8 mouse cellular contexts compared by ENCODE assay signal in the genomic region with DNA sequence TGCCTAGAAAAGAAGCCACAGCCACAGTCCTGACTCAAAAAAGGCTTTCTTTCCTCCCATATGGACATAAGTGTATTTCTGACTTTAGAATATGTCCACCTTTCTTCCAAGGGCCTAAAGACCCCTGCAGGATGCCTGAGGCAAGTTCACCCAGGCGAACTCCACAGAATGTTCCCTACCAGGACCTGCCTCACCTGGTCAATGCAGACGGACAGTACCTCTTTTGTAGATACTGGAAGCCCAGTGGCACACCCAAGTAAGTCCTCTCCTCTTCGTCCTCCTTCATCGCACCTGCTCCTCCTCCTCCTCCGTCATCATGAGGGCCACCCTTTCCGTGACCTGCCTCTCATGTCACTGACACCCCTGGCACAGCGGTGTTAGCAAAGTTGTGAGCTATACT. TPM values are rescaled to one million over a fixed set of nuclear protein-coding genes. Genes with fewer than 3 reads are reported as not detected.
A peak's percentile ranks its signal among the peaks of the same experiment; 100 is the strongest.
DNase-seq lines count a peak whose midpoint lies in the region; ATAC-seq lines count a peak whose summit lies in the region.

No protein-coding gene starts in this region.

- peak overlapping the region; percentile 92 for H3K4me2 ChIP-seq in neural tube, embryonic 13.5 days

- peaks cover 37% of the 10 kb centered on the region for H3K4me1 ChIP-seq in neural tube, embryonic 13.5 days (replicated peaks)

- no peak overlapping the region for H3K27ac ChIP-seq in neural tube, embryonic 13.5 days (replicated peaks)

- peak; percentile 29 for DNase-seq in embryo, embryonic 10 days (ENCODE audit: low spot score)
- DNase-seq in embryo, embryonic 9.5 days (ENCODE audit: extremely low spot score), result no peak
- no peak for DNase-seq in neural tube, embryonic 10.5 days (ENCODE audit: extremely low spot score, low spot score)
- DNase-seq in kidney, postnatal 4 days, result peak; percentile 43 to 65
- peak; percentile 54 to 75 for DNase-seq in spleen, postnatal 4 days (ENCODE audit: low spot score in 2 of 2)
- no peak for DNase-seq in left cerebral cortex, adult 18-20 months (ENCODE audit: low spot score in 2 of 2)

- peak overlapping the region; percentile 86; the same call in 1 of the 2 replicates for H3K9ac ChIP-seq in neural tube, embryonic 13.5 days

- no peak for ATAC-seq in neural tube, embryonic 13.5 days (ENCODE audit: low read depth)
- ATAC-seq in frontal cortex, adult (ENCODE audit: low TSS enrichment), result no peak

- 59% methylated on average over 7 of the region's 7 CpGs for WGBS in neural tube, embryonic 13.5 days

- no peaks in the 10 kb centered on the region for H3K36me3 ChIP-seq in neural tube, embryonic 13.5 days

- peak overlapping the region; percentile 68 for H3K4me3 ChIP-seq in neural tube, embryonic 13.5 days

- no peaks in the 10 kb centered on the region for H3K9me3 ChIP-seq in neural tube, embryonic 13.5 days

- H3K27me3 ChIP-seq in neural tube, embryonic 13.5 days, result peaks cover 30% of the 10 kb centered on the region

RNA-seq across cellular contexts. Expression of a gene that starts 1.4 kb away (rescaled TPM):
- 30.9 and 32.0 TPM in 2 replicates for polyA plus RNA-seq in neural tube, embryonic 13.5 days (2015; fragmentation: Nextera tagmentation; extraction: Ambion mirVana)
- total RNA-seq in left cerebral cortex, adult 18-20 months (2021), result 100 to 1,000 TPM; 162 to 172 TPM

Comparison
In these comparisons a context has a peak if more than half of its experiments do, and no peak if none do; other contexts are left out.
1. DNase-seq: peak in embryo, embryonic 10 days (single experiment), kidney, postnatal 4 days (2 of 2) and spleen, postnatal 4 days (2 of 2); none in embryo, embryonic 9.5 days (single experiment), neural tube, embryonic 10.5 days (single experiment) and left cerebral cortex, adult 18-20 months (0 of 2).